Mouse (Mus musculus): ENCODE measurements around the gene Bach2.
A peak's percentile ranks its signal among the peaks of the same experiment; 100 is the strongest.

The Bach2 gene

DNA sequence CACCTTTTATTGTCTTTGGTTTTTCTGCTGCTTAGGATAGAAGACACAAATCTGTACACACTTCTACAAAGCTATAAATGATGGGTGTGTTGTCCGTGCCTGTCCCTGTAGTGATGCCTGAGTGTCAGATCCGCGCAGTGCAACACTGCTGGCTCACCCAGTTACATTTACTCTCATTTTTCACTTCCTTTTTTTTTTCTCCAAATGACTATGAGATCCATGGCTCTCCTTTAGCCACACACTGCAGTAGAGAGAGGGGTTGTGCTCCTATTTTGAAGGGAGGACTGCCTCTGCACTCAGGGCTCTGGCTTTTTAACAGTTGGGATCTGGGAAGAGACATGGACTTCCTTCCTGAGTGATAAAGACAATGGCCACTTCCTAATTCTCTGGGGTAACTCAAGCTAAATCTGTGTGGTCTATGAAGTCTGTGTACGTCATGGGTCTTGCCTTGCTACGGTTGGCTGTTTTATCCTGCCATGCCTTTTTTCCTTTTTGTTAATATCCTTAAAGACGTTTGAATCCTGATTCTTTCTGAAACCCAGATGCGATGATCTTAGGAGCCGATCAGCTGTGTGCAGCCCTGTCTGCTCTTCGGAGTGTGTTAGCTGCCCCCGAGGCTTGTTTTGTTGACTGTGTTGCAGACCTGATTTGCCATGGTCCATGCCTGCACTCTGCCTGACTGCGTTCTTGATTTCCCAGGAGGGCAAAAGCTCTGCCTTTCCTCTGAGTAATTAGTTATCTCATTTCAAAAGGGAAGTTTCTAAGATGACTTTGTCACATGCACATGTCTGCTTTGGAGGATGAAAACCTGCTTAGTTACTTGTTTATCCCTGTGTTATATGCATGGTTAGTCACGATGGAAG lies 120.2 kb downstream of the Bach2 start:
- no peak for DNase-seq (ENCODE audit: low spot score)

DNA sequence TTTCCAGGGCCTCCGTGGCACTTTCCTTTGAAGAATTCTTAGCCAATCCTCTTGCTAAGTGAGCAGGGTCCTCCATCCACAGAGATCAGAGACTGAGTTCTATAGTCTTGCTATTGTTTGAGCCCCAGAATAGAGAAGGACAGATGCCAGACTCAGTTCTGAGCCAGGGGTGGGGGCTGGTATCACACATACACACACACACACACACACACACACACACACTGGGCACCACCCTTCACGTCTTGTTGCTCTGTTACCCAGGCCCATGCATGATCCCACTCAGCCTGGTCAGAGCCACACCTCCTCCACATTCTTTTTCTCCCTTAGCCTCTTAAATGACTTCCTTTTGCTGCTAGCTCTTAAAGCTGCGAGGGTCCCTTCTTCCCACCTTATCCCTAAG lies 121.0 kb downstream of the Bach2 start:
- no peak for DNase-seq (ENCODE audit: low spot score)

DNA sequence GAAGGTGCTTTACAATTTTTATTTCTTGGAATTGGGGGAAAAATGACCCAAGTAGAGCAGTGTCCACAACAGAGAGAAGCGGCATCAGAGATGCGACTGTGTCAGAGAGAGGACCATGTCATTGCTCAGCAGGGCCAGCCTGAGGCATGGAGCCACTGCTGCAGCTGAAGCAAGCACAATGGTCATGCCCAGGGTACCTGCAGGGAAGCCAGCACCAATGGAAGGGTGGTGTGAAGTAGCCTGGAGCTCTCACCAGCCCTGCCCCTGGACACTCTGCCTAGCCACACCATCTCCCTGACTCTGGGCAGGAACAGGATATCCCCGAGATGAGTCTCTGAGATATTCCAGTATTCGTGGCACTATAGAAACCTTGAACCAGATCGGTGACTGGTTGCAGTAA lies 121.9 kb downstream of the Bach2 start:
- no peak for DNase-seq (ENCODE audit: low spot score)

DNA sequence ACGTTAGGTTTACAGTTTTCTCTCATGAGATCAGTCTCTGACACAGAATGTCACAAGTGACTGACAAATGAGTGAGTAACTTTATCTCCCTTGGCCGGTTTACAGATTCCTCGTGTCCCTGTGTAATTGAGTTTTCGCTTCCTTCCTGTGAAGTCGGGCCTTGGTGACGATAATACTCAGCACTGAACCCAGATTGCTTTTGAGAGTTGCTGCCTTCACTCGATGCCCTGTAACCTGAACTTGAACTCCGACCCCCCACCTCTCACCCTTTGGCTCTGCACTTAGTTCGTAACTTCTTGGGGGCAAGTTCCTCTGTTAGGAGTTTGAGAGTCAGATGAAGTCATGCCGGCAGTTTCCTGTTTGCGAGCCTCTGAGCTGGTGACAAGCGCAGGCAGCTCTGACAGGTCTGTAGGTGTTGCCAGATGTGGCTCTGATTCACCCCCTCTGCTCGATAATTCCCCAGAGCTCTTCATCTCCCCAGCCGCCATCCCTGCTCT lies 124.9 kb downstream of the Bach2 start:
- no peak for DNase-seq (ENCODE audit: low spot score)

DNA sequence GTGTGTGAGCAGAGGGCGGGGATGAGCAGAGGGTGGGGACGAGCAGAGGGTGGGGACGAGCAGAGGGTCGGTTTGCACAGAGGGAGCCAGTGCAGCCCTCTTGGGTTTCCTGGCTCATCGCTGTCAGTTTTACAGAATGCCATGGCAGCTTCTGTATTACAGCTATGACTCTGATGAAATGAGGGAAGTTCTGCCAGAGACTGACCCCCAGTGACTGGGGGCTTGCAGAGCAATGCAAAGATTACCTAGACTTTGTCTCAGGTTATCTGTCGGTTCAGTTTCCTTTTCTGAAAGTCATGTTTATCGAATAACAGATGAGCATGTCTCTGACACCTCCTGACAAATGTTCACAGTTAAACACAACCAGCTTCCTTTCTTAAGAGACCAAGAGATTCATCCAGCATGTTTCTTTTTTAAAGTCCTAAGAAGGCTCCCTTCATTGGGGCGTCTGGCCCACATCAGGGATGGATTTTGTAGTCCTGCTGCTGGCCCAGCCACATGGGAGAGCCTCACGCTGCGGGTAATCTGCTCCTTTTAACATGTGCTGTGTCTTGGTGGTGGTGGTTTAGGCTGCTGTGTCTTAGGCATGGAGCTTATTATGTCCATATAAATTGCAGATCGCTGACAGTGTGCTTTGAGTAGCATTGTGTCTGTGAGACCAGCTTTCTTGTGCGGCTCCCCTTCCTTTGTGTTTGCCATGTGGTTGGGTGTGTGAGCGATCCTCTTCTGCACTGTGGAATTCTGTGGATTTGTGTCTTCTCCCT lies 126.7 kb downstream of the Bach2 start:
- no peak for DNase-seq (ENCODE audit: low spot score)

DNA sequence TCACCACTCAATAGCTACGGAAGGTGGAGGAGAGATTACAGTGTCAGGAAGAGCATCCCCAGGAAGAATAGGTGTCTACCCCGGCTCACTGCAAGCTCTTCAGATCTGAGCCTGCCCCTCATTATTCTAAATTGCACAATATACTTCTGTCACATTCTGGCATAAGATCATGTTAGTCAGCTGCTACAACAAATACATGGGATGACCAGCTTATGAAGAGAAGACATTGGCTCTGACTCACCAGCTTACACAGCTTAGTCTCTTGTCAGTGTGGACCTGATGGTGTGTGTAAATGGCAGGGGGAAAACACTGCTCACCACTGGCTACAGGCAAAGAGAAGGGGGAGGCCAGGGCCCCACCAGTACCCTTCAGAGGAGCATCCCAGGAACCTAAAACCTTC lies 127.6 kb downstream of the Bach2 start:
- DNase-seq (ENCODE audit: low spot score) = no peak

DNA sequence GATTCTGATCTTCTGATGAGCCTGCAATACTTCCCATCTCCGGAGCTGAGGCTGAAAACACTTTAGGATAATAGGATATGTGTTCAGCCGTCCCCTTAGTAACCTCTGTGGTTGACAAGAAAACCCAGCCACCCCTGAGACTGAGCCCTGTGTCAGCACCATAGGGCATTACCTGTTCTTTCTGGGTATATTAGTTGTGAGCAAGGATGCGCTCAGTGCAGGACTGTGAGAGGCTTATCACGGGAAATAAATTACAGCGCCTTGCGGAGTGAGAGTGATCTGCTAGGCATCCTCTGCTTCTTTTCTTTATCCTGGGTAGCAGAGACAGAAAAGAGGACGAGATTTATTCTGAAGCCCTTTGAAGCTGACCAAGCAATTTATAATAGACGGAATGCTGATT lies 129.7 kb downstream of the Bach2 start:
- DNase-seq (ENCODE audit: low spot score) = no peak

DNA sequence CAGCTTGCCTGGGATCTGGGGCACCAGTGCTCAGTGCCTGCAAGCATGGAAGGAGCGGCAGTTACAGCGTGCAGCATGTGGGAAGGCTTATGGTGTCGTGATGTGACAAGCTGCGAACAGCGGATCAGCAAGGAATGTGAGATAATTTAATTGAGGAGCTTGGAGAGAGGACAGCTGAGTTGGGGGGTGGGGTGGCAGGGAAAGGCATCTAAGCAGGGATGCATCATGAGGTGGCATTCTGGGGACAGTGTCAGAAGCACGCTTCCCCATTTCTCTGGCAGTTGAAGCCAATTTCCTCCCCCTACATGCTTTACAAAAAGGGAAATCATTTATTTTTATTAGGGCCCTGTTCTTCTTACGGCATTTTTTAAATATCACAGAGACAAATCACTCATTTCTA lies 134.5 kb downstream of the Bach2 start:
- DNase-seq (ENCODE audit: low spot score) = no peak

DNA sequence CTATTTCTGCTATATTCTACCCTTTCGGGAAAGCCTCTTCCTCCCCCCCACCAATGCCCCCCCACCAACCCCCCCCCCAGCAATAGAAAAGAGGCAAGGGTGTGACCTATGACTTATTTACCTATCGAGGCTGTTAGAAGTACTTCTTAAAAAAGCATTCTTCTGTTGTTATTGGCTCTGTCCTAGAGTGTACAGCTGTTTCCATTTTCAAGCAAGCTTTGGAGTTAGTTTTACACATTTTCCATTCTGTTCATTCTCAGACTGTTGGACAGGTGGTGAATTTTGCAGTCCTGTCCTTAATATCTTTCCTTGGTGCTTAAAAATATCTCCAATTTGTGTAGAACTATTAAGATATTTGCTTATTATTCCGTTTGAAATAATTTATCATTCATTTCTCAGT lies 134.9 kb downstream of the Bach2 start:
- DNase-seq (ENCODE audit: low spot score) = no peak

DNA sequence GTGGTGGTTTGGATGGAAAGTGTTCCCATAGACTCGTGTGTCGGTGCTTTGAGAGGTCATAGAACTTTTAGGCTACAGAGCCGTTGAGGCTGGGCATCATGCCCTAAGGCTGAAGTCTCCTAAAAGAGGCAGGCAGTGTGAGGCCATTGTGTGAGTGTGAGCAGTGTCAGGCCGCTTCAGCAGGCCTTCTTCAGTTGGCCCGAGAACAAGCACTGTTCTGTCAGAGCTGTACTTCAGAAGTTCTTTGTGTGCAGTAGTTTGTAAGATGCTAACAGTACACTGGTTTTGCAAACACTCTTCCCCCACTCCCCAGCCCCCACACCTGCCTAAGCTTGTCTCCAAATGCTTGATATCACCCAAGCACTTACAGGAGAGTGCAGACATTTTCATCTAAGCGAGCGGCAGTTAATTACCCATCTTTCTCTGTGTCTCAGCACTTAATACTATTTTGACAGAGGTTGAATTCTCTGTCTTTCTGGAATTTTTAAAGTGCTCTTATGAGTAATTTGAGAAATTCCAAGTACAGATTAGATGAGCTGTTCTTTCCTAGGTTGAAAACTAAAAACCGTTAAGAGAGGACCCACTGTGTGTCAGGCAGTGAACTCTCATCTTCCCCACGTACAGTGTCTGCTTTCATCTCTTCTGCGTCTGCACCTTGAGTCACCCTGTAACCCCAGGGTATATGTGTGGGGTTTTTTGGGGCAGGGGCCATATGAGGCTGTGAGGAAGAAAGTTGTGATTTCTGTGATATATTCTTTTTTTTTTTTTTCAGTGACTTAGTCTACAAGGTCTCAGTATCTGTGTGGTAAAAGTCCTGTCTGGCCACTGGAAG lies 136.4 kb downstream of the Bach2 start:
- no peak for DNase-seq (ENCODE audit: low spot score)

DNA sequence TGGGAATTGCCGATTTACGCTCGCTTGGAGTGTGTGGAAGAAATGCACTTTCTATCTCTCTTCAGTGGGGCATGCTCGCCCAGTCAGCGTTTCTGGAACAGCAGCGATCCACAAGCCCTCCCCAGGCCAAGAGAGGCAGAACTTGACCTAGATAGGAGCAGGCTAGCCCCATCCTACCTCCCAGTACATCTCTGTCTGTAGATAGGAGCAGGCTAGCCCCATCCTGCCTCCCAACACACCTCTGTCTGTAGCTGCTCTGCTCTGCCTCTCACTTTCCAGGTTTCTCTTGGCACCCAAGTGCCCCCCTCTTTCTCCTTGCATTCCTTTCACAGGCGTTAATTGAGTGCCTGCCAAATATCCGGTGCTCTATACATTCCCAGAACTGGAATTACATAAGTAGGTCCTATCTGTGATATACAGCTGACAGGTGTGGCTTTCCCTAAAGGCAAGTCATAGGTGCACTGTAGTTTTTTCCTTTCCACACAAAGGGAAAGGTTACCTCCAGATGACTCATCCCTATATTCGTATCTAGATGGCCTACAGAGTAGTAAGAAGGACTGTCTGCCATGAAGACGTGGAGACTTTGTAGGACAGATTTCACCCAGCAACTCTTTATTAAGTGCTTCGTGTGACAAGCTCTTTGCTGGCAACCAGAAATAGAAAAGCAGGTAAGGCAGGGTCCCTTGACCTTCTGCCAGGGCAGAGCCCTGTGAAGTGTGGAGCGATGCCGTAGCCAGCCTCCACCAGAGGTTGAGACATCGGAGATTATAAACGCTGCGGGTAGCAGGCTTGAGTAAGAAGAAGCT lies 137.3 kb downstream of the Bach2 start:
- no peak for DNase-seq (ENCODE audit: low spot score)

DNA sequence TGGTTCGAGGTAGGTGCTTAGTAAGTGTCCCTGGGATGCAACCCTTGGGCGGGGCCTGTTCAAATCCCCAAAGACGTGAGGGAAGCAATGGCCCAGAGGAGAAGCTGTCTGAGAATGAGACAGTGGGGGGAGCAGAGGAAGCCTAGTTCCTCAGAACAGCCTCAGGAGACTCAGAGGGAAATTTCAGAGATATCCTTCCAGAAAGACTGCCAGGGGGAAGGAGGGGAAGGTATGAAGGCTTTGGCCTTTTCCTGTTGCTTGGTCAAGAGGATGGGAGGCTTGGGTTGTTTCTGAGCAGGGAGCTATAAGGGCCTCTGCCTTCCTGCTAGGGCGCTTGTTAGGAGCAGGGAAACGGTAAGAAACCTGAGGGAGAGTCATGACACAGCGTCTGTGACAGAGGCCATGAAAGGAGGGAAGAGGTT lies 137.9 kb downstream of the Bach2 start:
- no peak for DNase-seq (ENCODE audit: low spot score)

DNA sequence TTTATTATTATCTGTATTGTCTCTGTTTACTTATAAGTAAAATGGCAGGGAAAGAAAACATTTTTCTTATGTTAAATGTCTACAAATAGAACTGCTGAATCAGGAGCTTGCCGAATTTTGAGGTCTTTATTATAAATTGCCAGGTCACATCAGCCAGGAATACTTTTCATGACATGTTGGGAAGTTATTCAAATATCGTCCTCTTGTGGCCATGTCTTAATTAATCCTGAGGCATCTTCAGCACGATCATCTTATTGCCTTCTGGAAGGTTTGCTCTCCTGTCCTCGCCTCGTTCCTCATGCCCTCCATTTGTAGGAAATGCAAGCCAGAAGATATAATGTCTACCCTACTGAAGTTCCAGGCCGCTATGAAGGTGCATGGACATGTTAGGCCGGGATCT lies 140.5 kb downstream of the Bach2 start:
- no peak for DNase-seq (ENCODE audit: low spot score)

DNA sequence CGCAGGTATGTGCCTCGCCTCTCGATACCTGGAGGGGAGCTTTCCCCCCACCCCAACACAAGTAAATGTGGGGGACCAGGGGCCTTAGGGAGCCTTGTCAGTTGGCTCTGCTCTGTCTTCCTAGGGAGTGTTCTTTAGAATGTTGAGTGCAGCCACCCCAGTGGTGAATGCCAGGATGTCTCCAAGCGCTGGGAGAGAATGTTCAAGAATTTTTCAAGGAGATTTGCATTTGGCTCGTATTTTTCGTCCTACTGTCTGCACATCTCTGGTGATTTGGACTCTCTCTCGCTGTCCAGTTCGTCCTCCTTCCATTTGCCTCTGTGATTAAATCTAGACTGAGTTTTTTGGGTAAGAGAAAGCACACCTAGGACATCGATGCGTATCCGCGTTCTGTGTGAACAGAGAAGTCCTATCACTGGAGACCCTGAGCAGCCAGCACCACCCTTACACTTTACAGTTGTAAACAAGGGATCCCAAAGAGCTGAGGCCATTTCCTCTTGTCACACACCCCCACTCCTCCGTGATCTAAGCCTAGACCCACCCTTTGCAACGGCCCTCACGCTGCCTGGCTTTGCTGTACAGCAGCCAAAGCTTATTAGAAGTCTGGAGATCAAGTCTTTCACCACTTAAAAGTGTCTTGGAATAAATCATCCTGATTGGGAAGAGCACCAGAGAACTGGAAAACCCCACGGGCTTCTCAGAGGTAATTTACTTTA lies 143.2 kb downstream of the Bach2 start:
- no peak for DNase-seq (ENCODE audit: low spot score)

DNA sequence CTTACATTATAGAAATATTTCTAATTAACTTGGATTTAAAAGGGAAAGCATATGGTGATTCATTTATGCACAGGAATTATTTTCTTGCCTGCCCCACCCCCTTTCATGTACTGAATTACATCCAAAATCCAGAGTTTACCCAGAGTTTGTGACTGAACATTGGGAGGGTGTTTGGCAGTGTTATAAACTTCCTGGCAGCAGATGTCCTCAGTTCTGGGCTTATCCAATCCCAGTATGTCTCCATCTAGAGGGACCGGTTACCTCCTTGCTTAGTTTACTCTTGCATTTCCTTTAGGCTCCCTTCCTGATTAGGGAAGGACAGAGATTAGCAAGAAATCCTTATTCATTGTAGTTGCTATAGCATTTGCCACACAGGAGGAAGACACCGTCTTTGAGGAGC lies 146.5 kb downstream of the Bach2 start:
- no peak for DNase-seq (ENCODE audit: low spot score)

DNA sequence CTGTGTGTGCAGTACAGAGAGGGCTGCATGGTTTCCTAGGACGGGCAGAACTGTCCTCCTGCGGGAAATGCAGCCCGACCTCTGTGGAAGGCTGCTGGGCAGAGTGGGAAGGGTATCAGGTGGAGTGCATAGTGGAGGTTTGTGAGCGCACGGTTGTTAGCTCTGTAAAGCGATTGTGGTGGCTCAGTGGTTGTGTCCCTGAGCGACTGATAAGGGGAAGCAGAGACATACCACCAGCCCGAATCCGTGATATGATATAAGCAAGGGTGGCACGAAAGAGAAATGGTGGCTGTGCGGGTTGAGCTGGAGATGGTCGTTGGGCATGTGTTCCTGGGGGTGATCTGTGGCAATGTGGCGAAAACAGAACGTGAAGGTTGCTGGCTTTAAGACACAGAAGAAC lies 147.0 kb downstream of the Bach2 start:
- no peak for DNase-seq (ENCODE audit: low spot score)

DNA sequence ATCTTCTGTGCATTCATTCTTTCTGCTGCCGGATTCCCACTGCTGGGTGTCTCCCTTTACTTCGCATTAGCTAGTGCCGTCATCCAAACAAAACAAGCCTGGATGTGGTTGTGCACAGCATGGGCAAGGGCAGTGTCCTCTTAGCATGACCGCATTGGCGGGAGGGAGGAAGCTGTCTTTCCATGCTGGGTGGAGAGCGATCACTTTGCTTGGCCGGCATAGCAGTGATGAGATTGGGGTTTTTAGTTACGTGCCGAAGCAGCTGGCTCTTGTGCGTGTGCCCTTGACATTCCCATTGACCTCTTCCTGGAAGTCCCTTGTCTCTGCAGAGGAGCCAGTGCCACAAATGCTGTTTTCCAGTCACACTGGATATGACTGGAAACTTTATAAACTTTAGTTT lies 147.7 kb downstream of the Bach2 start:
- DNase-seq (ENCODE audit: low spot score) = no peak

DNA sequence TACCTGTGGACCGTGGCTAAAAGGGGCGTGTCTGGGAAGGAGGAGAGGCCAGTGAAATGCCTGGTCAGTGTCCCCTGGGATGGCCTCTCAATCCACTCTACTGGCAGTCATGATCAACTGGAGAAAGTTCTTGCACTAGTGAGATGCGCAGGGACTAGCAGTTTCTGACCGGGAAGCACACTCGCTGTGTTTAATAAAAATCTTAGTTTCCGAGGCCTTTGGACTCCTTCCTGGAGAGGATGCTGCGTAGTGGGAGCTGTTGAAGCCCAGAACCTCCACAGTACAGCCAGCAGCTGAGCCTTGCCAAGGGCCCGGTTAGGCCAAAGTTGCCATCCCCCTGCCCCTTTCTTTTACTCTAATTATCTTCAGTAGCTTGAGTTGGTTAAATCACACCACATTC lies 148.3 kb downstream of the Bach2 start:
- DNase-seq (ENCODE audit: low spot score) = no peak

DNA sequence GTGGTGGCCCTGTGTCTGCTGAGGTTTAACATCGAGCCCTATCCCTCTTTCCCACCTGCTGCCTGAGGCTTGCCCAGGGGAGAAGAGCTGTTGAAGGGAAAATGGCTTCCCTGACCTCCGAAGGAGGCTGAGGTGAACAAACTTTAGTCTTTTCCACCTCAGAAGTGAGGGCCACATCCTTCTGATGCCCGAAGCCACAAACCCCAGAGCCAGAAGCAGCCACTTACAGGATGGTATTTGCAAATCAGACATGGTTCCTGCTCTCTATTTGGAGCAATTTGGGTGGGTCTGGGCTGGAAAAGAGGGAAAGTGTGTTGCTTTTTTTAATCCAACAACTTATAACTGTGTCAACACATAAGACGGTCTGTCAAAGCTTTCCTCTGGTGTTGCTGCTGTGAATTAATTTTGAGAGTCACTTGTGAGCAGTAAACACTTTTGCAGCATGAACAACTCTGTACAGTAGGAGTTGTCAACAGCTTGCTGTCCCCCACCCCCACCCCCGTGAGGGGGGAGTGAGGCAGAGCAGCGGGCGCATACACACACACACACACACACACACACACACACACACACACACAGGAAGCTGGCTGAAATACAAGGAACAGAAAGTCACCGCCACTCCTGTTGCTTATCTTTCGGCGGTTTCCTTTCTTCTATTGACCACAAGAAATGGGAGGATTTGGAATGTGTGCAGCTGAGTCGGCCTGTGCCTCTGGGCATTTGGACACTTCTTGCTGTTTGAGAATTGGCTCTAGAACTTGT lies 149.1 kb downstream of the Bach2 start:
- peak; percentile 28 for DNase-seq (ENCODE audit: low spot score)

DNA sequence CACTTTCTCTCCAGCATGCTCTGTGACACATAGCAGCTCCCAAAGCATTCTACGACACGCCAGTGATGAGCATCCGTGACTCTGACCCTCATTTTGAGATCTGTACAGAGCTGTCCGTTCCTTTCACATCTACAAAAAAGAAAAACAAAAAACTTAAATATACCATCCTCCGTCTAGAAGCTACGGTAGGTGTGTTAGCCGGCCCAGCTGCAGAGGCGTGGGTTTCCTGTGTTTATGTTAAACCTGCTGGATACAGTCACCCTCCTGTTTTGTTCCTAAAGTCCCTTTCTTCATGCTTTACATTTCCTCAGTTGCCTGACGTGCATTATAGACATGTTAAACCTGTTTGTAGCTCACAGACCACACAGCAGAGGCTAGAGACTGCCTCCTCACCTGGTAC lies 150.0 kb downstream of the Bach2 start:
- no peak for DNase-seq (ENCODE audit: low spot score)
